In the genomic region with DNA sequence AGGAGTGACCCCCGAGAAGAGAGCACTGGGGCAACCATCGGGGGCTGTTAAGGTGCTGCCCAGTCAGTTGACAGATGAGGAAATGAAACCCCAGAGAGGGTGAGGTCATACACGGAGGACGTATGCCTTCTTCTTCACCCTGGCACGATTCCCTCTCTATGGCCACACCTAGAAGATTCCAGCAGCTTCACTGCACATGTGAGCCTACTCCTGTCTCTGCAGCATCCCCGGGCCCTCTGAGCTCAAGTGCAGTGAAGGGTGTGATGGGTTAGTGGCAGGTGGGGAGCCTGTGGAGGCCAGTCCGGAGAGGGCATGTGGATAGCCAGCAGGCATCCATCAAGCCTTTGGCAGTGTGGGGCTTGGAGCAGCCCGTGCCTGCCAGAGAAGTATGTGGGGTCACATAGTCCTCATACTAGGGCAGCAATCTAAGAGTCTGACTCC, we compare ENCODE assay signal across 8 mouse cellular contexts. TPM values are rescaled to one million over a fixed set of nuclear protein-coding genes. Genes with fewer than 3 reads are reported as not detected.
DNase-seq lines count a peak whose midpoint lies in the region; ATAC-seq and TF ChIP-seq lines count a peak whose summit lies in the region.

No protein-coding gene starts in this region.

- H3K27me3 ChIP-seq in limb, embryonic 14.5 days (ENCODE audit: control insufficient read depth, insufficient read depth, low read length): peaks cover 1% of the 10 kb centered on the region; the same call in 1 of the 2 replicates
- H3K27me3 ChIP-seq in stomach, embryonic 15.5 days (replicated peaks): no peaks in the 10 kb centered on the region
- H3K27me3 ChIP-seq in midbrain, embryonic 14.5 days (ENCODE audit: control insufficient read depth, insufficient read depth, low read length): no peaks in the 10 kb centered on the region

- H3K4me3 ChIP-seq in limb, embryonic 14.5 days (replicated peaks; ENCODE audit: low read length): no peak overlapping the region
- H3K4me3 ChIP-seq in stomach, embryonic 15.5 days (replicated peaks): no peak overlapping the region
- H3K4me3 ChIP-seq in midbrain, embryonic 14.5 days (replicated peaks; ENCODE audit: low read depth, low read length): no peak overlapping the region

- H3K4me2 ChIP-seq in limb, embryonic 14.5 days (replicated peaks; ENCODE audit: low read depth, low read length, severe bottlenecking): no peak overlapping the region
- no peak overlapping the region for H3K4me2 ChIP-seq in stomach, embryonic 15.5 days
- H3K4me2 ChIP-seq in midbrain, embryonic 14.5 days (ENCODE audit: low read length): no peak overlapping the region

- TF ChIP-seq POLR2A in limb, embryonic 14.5 days (IDR thresholded peaks at IDR 0.05; ENCODE audit: borderline replicate concordance, extremely low read depth, insufficient read depth, insufficient read length): no peak

- intact Hi-C loops in heart, postnatal 10 days (cut with DNase I): no loop called here

- H3K9ac ChIP-seq in limb, embryonic 14.5 days (ENCODE audit: low read depth, low read length, severe bottlenecking): no peak overlapping the region
- no peak overlapping the region for H3K9ac ChIP-seq in stomach, embryonic 15.5 days
- H3K9ac ChIP-seq in midbrain, embryonic 14.5 days (replicated peaks; ENCODE audit: low read length): no peak overlapping the region; the same call in 1 of the 2 replicates

- 47% methylated on average over 8 of the region's 8 CpGs for WGBS in limb, embryonic 14.5 days
- WGBS in stomach, embryonic 15.5 days: 17% methylated on average over 8 of the region's 8 CpGs
- WGBS in midbrain, embryonic 14.5 days: 71% methylated on average over 8 of the region's 8 CpGs

- DNase-seq in embryo, embryonic 10 days (ENCODE audit: low spot score): peak; percentile 62
- no peak for DNase-seq in embryo, embryonic 9.5 days (ENCODE audit: extremely low spot score)
- peak; percentile 56 for DNase-seq in cerebellum, adult 8-10 months
- peak; percentile 53 to 55 for DNase-seq in heart, postnatal 10 days
- no peak for DNase-seq in limb, embryonic 14.5 days (ENCODE audit: low spot score)
- no peak for DNase-seq in layer of hippocampus, adult 11-12 months (ENCODE audit: low spot score)
- no peak for DNase-seq in midbrain, embryonic 14.5 days

- H3K4me1 ChIP-seq in limb, embryonic 14.5 days (ENCODE audit: control insufficient read depth, insufficient read depth, low read length): peaks cover 14% of the 10 kb centered on the region
- H3K4me1 ChIP-seq in stomach, embryonic 15.5 days: peaks cover 16% of the 10 kb centered on the region
- no peaks in the 10 kb centered on the region for H3K4me1 ChIP-seq in midbrain, embryonic 14.5 days (ENCODE audit: control insufficient read depth, insufficient read depth, low read length)

- peak; percentile 41; the same call in 1 of the 2 replicates for ATAC-seq in limb, embryonic 14.5 days (ENCODE audit: low FRiP score, low read depth)
- ATAC-seq in stomach, embryonic 15.5 days (ENCODE audit: insufficient read depth, low FRiP score, low read depth): peak; percentile 34; the same call in 1 of the 2 replicates
- ATAC-seq in midbrain, embryonic 14.5 days (ENCODE audit: low FRiP score, low TSS enrichment): no peak

- no peak overlapping the region for H3K27ac ChIP-seq in limb, embryonic 14.5 days (replicated peaks; ENCODE audit: low read depth, low read length)
- no peak overlapping the region; the same call in 1 of the 2 replicates for H3K27ac ChIP-seq in stomach, embryonic 15.5 days
- H3K27ac ChIP-seq in midbrain, embryonic 14.5 days (replicated peaks; ENCODE audit: low read depth, low read length): no peak overlapping the region

- no peaks in the 10 kb centered on the region for H3K36me3 ChIP-seq in limb, embryonic 14.5 days (ENCODE audit: control insufficient read depth, insufficient read depth, low read length)
- H3K36me3 ChIP-seq in stomach, embryonic 15.5 days: no peaks in the 10 kb centered on the region
- H3K36me3 ChIP-seq in midbrain, embryonic 14.5 days (ENCODE audit: control insufficient read depth, insufficient read depth, low read length): no peaks in the 10 kb centered on the region

- H3K9me3 ChIP-seq in limb, embryonic 14.5 days (ENCODE audit: control insufficient read depth, low read length): no peaks in the 10 kb centered on the region
- no peaks in the 10 kb centered on the region for H3K9me3 ChIP-seq in stomach, embryonic 15.5 days
- no peaks in the 10 kb centered on the region for H3K9me3 ChIP-seq in midbrain, embryonic 14.5 days (ENCODE audit: control insufficient read depth, low read length)

RNA-seq across cellular contexts. Expression of a gene that starts 6.4 kb away (rescaled TPM):
- 100 to 1,000 TPM; 363 to 942 TPM for total RNA-seq in heart, postnatal 10 days (2021)
- 0.19 and 0.36 TPM in 2 replicates for polyA plus RNA-seq in limb, embryonic 14.5 days (2012; rRNA removed)
- 0.92 and 1.00 TPM in 2 replicates for polyA plus RNA-seq in limb, embryonic 14.5 days (2014; fragmentation: Nextera tagmentation; extraction: Ambion mirVana)
- polyA plus RNA-seq in stomach, embryonic 15.5 days (2015; fragmentation: Nextera tagmentation; extraction: Ambion mirVana): 25.2 and 30.7 TPM in 2 replicates
- not detected in 2 replicates for polyA plus RNA-seq in midbrain, embryonic 14.5 days (2014; fragmentation: Nextera tagmentation; extraction: Ambion mirVana)

RNA-seq across cellular contexts. Expression of a gene that starts 14.1 kb away (rescaled TPM):
- total RNA-seq in heart, postnatal 10 days (2021): 10 to 100 TPM; 34.8 to 44.1 TPM
- 158 and 206 TPM in 2 replicates for polyA plus RNA-seq in limb, embryonic 14.5 days (2012; rRNA removed)
- 95.7 and 95.8 TPM in 2 replicates for polyA plus RNA-seq in limb, embryonic 14.5 days (2014; fragmentation: Nextera tagmentation; extraction: Ambion mirVana)
- polyA plus RNA-seq in stomach, embryonic 15.5 days (2015; fragmentation: Nextera tagmentation; extraction: Ambion mirVana): 122 and 134 TPM in 2 replicates
- 42.5 and 46.6 TPM in 2 replicates for polyA plus RNA-seq in midbrain, embryonic 14.5 days (2014; fragmentation: Nextera tagmentation; extraction: Ambion mirVana)

RNA-seq across cellular contexts. Expression of a gene that starts 30.4 kb away (rescaled TPM):
- 10 to 100 TPM; 35.2 to 40.1 TPM for total RNA-seq in heart, postnatal 10 days (2021)
- 60.6 and 70.9 TPM in 2 replicates for polyA plus RNA-seq in limb, embryonic 14.5 days (2012; rRNA removed)
- 51.7 and 53.7 TPM in 2 replicates for polyA plus RNA-seq in limb, embryonic 14.5 days (2014; fragmentation: Nextera tagmentation; extraction: Ambion mirVana)
- 38.9 and 40.1 TPM in 2 replicates for polyA plus RNA-seq in stomach, embryonic 15.5 days (2015; fragmentation: Nextera tagmentation; extraction: Ambion mirVana)
- 0.23 and 8.5 TPM in 2 replicates for polyA plus RNA-seq in midbrain, embryonic 14.5 days (2014; fragmentation: Nextera tagmentation; extraction: Ambion mirVana)

RNA-seq across cellular contexts. Expression of a gene that starts 54.4 kb away (rescaled TPM):
- 1 to 10 TPM; 5.0 to 6.7 TPM for total RNA-seq in heart, postnatal 10 days (2021)
- polyA plus RNA-seq in limb, embryonic 14.5 days (2012; rRNA removed): 29.5 and 40.8 TPM in 2 replicates
- polyA plus RNA-seq in limb, embryonic 14.5 days (2014; fragmentation: Nextera tagmentation; extraction: Ambion mirVana): 10.6 and 11.1 TPM in 2 replicates
- 9.6 and 11.1 TPM in 2 replicates for polyA plus RNA-seq in stomach, embryonic 15.5 days (2015; fragmentation: Nextera tagmentation; extraction: Ambion mirVana)
- 4.9 and 5.2 TPM in 2 replicates for polyA plus RNA-seq in midbrain, embryonic 14.5 days (2014; fragmentation: Nextera tagmentation; extraction: Ambion mirVana)

RNA-seq across cellular contexts. Expression of a gene that starts 57.7 kb away (rescaled TPM):
- total RNA-seq in heart, postnatal 10 days (2021): 1 to 10 TPM in 1 of 2 experiments, under 1 TPM in 1; 0.40 to 1.5 TPM
- polyA plus RNA-seq in limb, embryonic 14.5 days (2012; rRNA removed): 0.83 and 1.7 TPM in 2 replicates
- 0.74 and 2.6 TPM in 2 replicates for polyA plus RNA-seq in limb, embryonic 14.5 days (2014; fragmentation: Nextera tagmentation; extraction: Ambion mirVana)
- polyA plus RNA-seq in stomach, embryonic 15.5 days (2015; fragmentation: Nextera tagmentation; extraction: Ambion mirVana): 3.4 and 3.5 TPM in 2 replicates
- polyA plus RNA-seq in midbrain, embryonic 14.5 days (2014; fragmentation: Nextera tagmentation; extraction: Ambion mirVana): 5.9 and 9.8 TPM in 2 replicates

Comparison
In these comparisons a context has a peak if more than half of its experiments do, and no peak if none do; other contexts are left out.
1. DNase-seq: peak in embryo, embryonic 10 days (single experiment), cerebellum, adult 8-10 months (single experiment) and heart, postnatal 10 days (2 of 2); none in embryo, embryonic 9.5 days (single experiment), limb, embryonic 14.5 days (single experiment), layer of hippocampus, adult 11-12 months (single experiment) and midbrain, embryonic 14.5 days (single experiment).
2. RNA of a gene that starts 6.4 kb away (polyA plus RNA-seq): 25.2 to 30.7 TPM in stomach, embryonic 15.5 days; 0.19 to 1.00 TPM in limb, embryonic 14.5 days and not detected in midbrain, embryonic 14.5 days; every median in the first group is over 10 times any median in the second.